In genomic region chr16:44667118-44667517, GRCm38 (mm10) we compare ENCODE assay signal across 11 mouse cellular contexts. TPM values are rescaled to one million over a fixed set of nuclear protein-coding genes. Genes with fewer than 3 reads are reported as not detected.
A peak's percentile ranks its signal among the peaks of the same experiment; 100 is the strongest.
DNase-seq lines count a peak whose midpoint lies in the region; ATAC-seq lines count a peak whose summit lies in the region.
"Had no signal": no experiment of that assay in that cellular context is flagged by ENCODE, and none has a peak within 500 bp of the region (broad histone marks: within the 10 kb centered on the region; RNA-seq: fewer than 3 reads in every experiment).

No protein-coding gene starts in this region.

- H3K36me3 ChIP-seq in midbrain, embryonic 10.5 days: no peaks in the 10 kb centered on the region
- no peaks in the 10 kb centered on the region for H3K36me3 ChIP-seq in midbrain, embryonic 14.5 days (ENCODE audit: control insufficient read depth, insufficient read depth, low read length)
- no peaks in the 10 kb centered on the region for H3K36me3 ChIP-seq in hindbrain, embryonic 13.5 days
- no peaks in the 10 kb centered on the region for H3K36me3 ChIP-seq in neural tube, embryonic 13.5 days
- H3K36me3 ChIP-seq: intestine, embryonic 15.5 days; lung, embryonic 15.5 days had no signal

- H3K4me3 ChIP-seq in midbrain, embryonic 10.5 days: no peak overlapping the region
- no peak overlapping the region for H3K4me3 ChIP-seq in midbrain, embryonic 14.5 days (replicated peaks; ENCODE audit: low read depth, low read length)
- no peak overlapping the region for H3K4me3 ChIP-seq in hindbrain, embryonic 13.5 days
- no peak overlapping the region for H3K4me3 ChIP-seq in neural tube, embryonic 13.5 days
- H3K4me3 ChIP-seq: intestine, embryonic 15.5 days; lung, embryonic 15.5 days had no signal

- H3K27me3 ChIP-seq in midbrain, embryonic 10.5 days (ENCODE audit: low read depth, poor library complexity, severe bottlenecking): peaks cover 56% of the 10 kb centered on the region
- no peaks in the 10 kb centered on the region for H3K27me3 ChIP-seq in midbrain, embryonic 14.5 days (ENCODE audit: control insufficient read depth, insufficient read depth, low read length)
- H3K27me3 ChIP-seq in hindbrain, embryonic 13.5 days: no peaks in the 10 kb centered on the region
- no peaks in the 10 kb centered on the region for H3K27me3 ChIP-seq in neural tube, embryonic 13.5 days
- H3K27me3 ChIP-seq: intestine, embryonic 15.5 days; lung, embryonic 15.5 days had no signal

- no peak overlapping the region for H3K4me2 ChIP-seq in midbrain, embryonic 14.5 days (ENCODE audit: low read length)
- H3K4me2 ChIP-seq in hindbrain, embryonic 13.5 days: no peak overlapping the region
- H3K4me2 ChIP-seq in neural tube, embryonic 13.5 days: no peak overlapping the region
- H3K4me2 ChIP-seq: intestine, embryonic 15.5 days; lung, embryonic 15.5 days had no signal

- 0 out of 2 replicates have a peak, but pooled peaks have one; percentile 40 for ATAC-seq in cerebellum, adult (ENCODE audit: insufficient number of reproducible peaks, low FRiP score, low TSS enrichment)
- no peak for ATAC-seq in midbrain, embryonic 14.5 days (ENCODE audit: low FRiP score, low TSS enrichment)
- no peak for ATAC-seq in hindbrain, embryonic 13.5 days (ENCODE audit: low FRiP score)
- no peak for ATAC-seq in neural tube, embryonic 13.5 days (ENCODE audit: low read depth)

- peak overlapping the region; percentile 59 for H3K27ac ChIP-seq in midbrain, embryonic 10.5 days (replicated peaks)
- no peak overlapping the region for H3K27ac ChIP-seq in midbrain, embryonic 14.5 days (replicated peaks; ENCODE audit: low read depth, low read length)
- H3K27ac ChIP-seq in hindbrain, embryonic 13.5 days: peak overlapping the region; percentile 52
- peak overlapping the region; percentile 59 for H3K27ac ChIP-seq in neural tube, embryonic 13.5 days (replicated peaks)
- H3K27ac ChIP-seq: intestine, embryonic 15.5 days; lung, embryonic 15.5 days had no signal

- H3K9ac ChIP-seq in midbrain, embryonic 14.5 days (replicated peaks; ENCODE audit: low read length): no peak overlapping the region
- no peak overlapping the region for H3K9ac ChIP-seq in hindbrain, embryonic 13.5 days
- H3K9ac ChIP-seq in neural tube, embryonic 13.5 days: no peak overlapping the region
- H3K9ac ChIP-seq: intestine, embryonic 15.5 days; lung, embryonic 15.5 days had no signal

- H3K9me3 ChIP-seq in midbrain, embryonic 10.5 days (replicated peaks): peaks cover 3% of the 10 kb centered on the region; the same call in 1 of the 2 replicates
- H3K9me3 ChIP-seq in midbrain, embryonic 14.5 days (ENCODE audit: control insufficient read depth, low read length): no peaks in the 10 kb centered on the region
- no peaks in the 10 kb centered on the region for H3K9me3 ChIP-seq in hindbrain, embryonic 13.5 days
- no peaks in the 10 kb centered on the region for H3K9me3 ChIP-seq in neural tube, embryonic 13.5 days
- H3K9me3 ChIP-seq: intestine, embryonic 15.5 days; lung, embryonic 15.5 days had no signal

- peaks cover 63% of the 10 kb centered on the region for H3K4me1 ChIP-seq in midbrain, embryonic 10.5 days
- H3K4me1 ChIP-seq in midbrain, embryonic 14.5 days (ENCODE audit: control insufficient read depth, insufficient read depth, low read length): peaks cover 15% of the 10 kb centered on the region
- peaks cover 26% of the 10 kb centered on the region for H3K4me1 ChIP-seq in hindbrain, embryonic 13.5 days (replicated peaks)
- H3K4me1 ChIP-seq in neural tube, embryonic 13.5 days (replicated peaks): peaks cover 61% of the 10 kb centered on the region

- WGBS in midbrain, embryonic 10.5 days: 74% methylated on average over 6 of the region's 6 CpGs
- WGBS in midbrain, embryonic 14.5 days: 53% methylated on average over 6 of the region's 6 CpGs
- WGBS in hindbrain, embryonic 13.5 days: 52% methylated on average over 6 of the region's 6 CpGs
- WGBS in neural tube, embryonic 13.5 days: 6% methylated on average over 6 of the region's 6 CpGs

- no peak for DNase-seq in cerebellum, adult 11-12 months
- peak; percentile 10 for DNase-seq in midbrain, embryonic 10.5 days (ENCODE audit: low spot score)
- no peak for DNase-seq in midbrain, embryonic 14.5 days
- DNase-seq in right cerebral cortex, postnatal 36 days (ENCODE audit: low spot score in 2 of 2): no peak
- no peak for DNase-seq in left cerebral cortex, postnatal 4 days
- DNase-seq: adrenal gland, adult 8-10 months had no signal

- intact Hi-C loops in left cerebral cortex, postnatal 4 days (cut with DNase I): no loop called here

RNA-seq across cellular contexts. Expression of gene Nepro, which starts 57.0 kb away (rescaled TPM):
- 11.3 and 14.0 TPM in 2 replicates for polyA plus RNA-seq in midbrain, embryonic 10.5 days (2016; fragmentation: Nextera tagmentation; extraction: Ambion mirVana)
- 3.8 and 5.7 TPM in 2 replicates for polyA plus RNA-seq in midbrain, embryonic 14.5 days (2014; fragmentation: Nextera tagmentation; extraction: Ambion mirVana)
- 4.9 and 5.0 TPM in 2 replicates for polyA plus RNA-seq in hindbrain, embryonic 13.5 days (2015; fragmentation: Nextera tagmentation; extraction: Ambion mirVana)
- 4.2 and 5.9 TPM in 2 replicates for polyA plus RNA-seq in neural tube, embryonic 13.5 days (2015; fragmentation: Nextera tagmentation; extraction: Ambion mirVana)
- 1 to 10 TPM; 6.1 to 7.1 TPM for total RNA-seq in left cerebral cortex, postnatal 4 days (2021)
